Mouse (Mus musculus) MEL (cell line): Measurements from ENCODE around the gene Adam19. TPM values are rescaled to one million over a fixed set of nuclear protein-coding genes. Genes with fewer than 3 reads are reported as not detected.

ENCODE experiments used
- DNase-seq: peaks from one replicate; pipeline ENCODE4 v3.0.0; 2011; ENCODE audit warnings: low read depth, low spot score
- H3K27ac ChIP-seq: 2 replicates; pipeline ENCODE4 v1.5.1; 2012; ENCODE audit warnings: low read depth, mild to moderate bottlenecking, control low read depth, low read length, moderate library complexity; ENCODE audit not compliant: control insufficient read depth
- H3K27me3 ChIP-seq, 2 experiments: fragments of 150-350 bp in 1 of 2; sonication (generic) in 1 of 2; 2 replicates each; pipeline ENCODE4 v1.6.1; 2012; ENCODE audit warnings: low read length in 2 of 2, mild to moderate bottlenecking in 2 of 2, improper control_type of control experiment in 1 of 2, moderate library complexity in 1 of 2; ENCODE audit not compliant: insufficient read depth in 2 of 2, control insufficient read depth in 1 of 2
- H3K36me3 ChIP-seq, 2 experiments: 2 replicates each; pipeline ENCODE4 v1.6.1; 2012 to 2014; ENCODE audit warnings: low read length in 2 of 2, improper control_type of control experiment in 1 of 2, inconsistent platforms in 1 of 2, mild to moderate bottlenecking in 1 of 2; ENCODE audit not compliant: insufficient read depth in 2 of 2, control insufficient read depth in 1 of 2
- H3K4me1 ChIP-seq, 2 experiments: fragments of 150-350 bp in 1 of 2; sonication (generic) in 1 of 2; 2 replicates each; pipeline ENCODE4 v1.6.1; 2012; ENCODE audit warnings: low read length in 2 of 2, improper control_type of control experiment in 1 of 2, mild to moderate bottlenecking in 1 of 2; ENCODE audit not compliant: insufficient read depth in 2 of 2, control insufficient read depth in 1 of 2
- H3K4me3 ChIP-seq, 2 experiments: fragments of 150-350 bp in 1 of 2; sonication (generic) in 1 of 2; 2 replicates each; pipeline ENCODE4 v1.5.1; 2012; ENCODE audit warnings: low read depth in 2 of 2, low read length in 2 of 2, mild to moderate bottlenecking in 2 of 2, moderate library complexity in 2 of 2, control low read depth in 1 of 2, improper control_type of control experiment in 1 of 2; ENCODE audit not compliant: control insufficient read depth in 1 of 2, insufficient read depth in 1 of 2
- H3K79me2 ChIP-seq: 2 replicates; pipeline ENCODE4 v1.6.1; 2012; ENCODE audit warnings: mild to moderate bottlenecking, low read length, moderate library complexity; ENCODE audit not compliant: control insufficient read depth, poor library complexity, insufficient read depth
- H3K9ac ChIP-seq: 2 replicates; pipeline ENCODE4 v1.6.1; 2012; ENCODE audit warnings: low read depth, mild to moderate bottlenecking, control low read depth, low read length, moderate library complexity; ENCODE audit not compliant: control insufficient read depth, poor library complexity, severe bottlenecking
- H3K9me3 ChIP-seq: fragments of 150-350 bp; sonication (generic); replicated peaks from 2 replicates; pipeline ENCODE4 v1.6.1; 2012; ENCODE audit warnings: mild to moderate bottlenecking, low read length, improper control_type of control experiment, moderate library complexity; ENCODE audit not compliant: insufficient read depth
- CTCF ChIP-seq, 3 experiments: IDR thresholded peaks in 2 of 3; conservative IDR thresholded peaks in 1 of 3; 2 replicates each; pipeline ENCODE4 v1.5.1; 2011 to 2012; ENCODE audit warnings: low read length in 3 of 3, low read depth in 2 of 3, mild to moderate bottlenecking in 2 of 3, improper control_type of control experiment in 1 of 3, inconsistent platforms in 1 of 3, mixed read lengths in 1 of 3, moderate library complexity in 1 of 3; ENCODE audit not compliant: control insufficient read depth in 1 of 3, insufficient read depth in 1 of 3, poor library complexity in 1 of 3, severe bottlenecking in 1 of 3
- EP300 ChIP-seq, 2 experiments: IDR thresholded peaks; 2 replicates each; pipeline ENCODE4 v1.6.1; 2011; ENCODE audit warnings: improper control_type of control experiment in 2 of 2, low read length in 2 of 2, low read depth in 1 of 2, mild to moderate bottlenecking in 1 of 2
- MYB ChIP-seq: IDR thresholded peaks from 2 replicates; pipeline ENCODE4 v1.6.1; 2011; ENCODE audit warnings: mild to moderate bottlenecking, low read depth, low read length, improper control_type of control experiment
- MYC ChIP-seq: IDR thresholded peaks from 2 replicates; pipeline ENCODE4 v1.6.1; 2011; ENCODE audit warnings: low read depth, mild to moderate bottlenecking, low read length, improper control_type of control experiment, moderate library complexity
- SIN3A ChIP-seq: IDR thresholded peaks from 2 replicates; pipeline ENCODE4 v1.6.1; 2012; ENCODE audit warnings: low read length, improper control_type of control experiment, inconsistent platforms
- SMC3 ChIP-seq: IDR thresholded peaks from 2 replicates; pipeline ENCODE4 v1.6.1; 2011; ENCODE audit warnings: low read depth, low read length, improper control_type of control experiment
- TAL1 ChIP-seq: IDR thresholded peaks from 2 replicates; pipeline ENCODE4 v1.6.1; 2012; ENCODE audit warnings: mild to moderate bottlenecking, inconsistent platforms, low read length, moderate library complexity, mixed read lengths
- USF1 ChIP-seq: IDR thresholded peaks from 2 replicates; pipeline ENCODE4 v1.6.1; 2014; ENCODE audit warnings: low read depth, mild to moderate bottlenecking, inconsistent platforms, low read length, improper control_type of control experiment, moderate library complexity
- ZC3H11A ChIP-seq: IDR thresholded peaks from 2 replicates; pipeline ENCODE4 v1.6.1; 2012; ENCODE audit warnings: low read depth, mild to moderate bottlenecking, inconsistent platforms, low read length, improper control_type of control experiment
- polyA plus RNA-seq, 2 experiments: library from polyadenylated mRNA; stranded (reverse) in 1 of 2; unstranded in 1 of 2; fragments of >175 nt in 1 of 2; fragments of >200 nt in 1 of 2; gene quantifications; 2 replicates each; pipeline versions ENCODE4 v1.2.1 to v1.2.4; 2012; ENCODE audit warnings: low replicate concordance in 2 of 2, low read depth in 1 of 2; ENCODE audit not compliant: insufficient read length in 2 of 2, insufficient read depth in 1 of 2, missing spikeins in 1 of 2
- total RNA-seq: library from RNA; depleted of rRNA; stranded (reverse); fragments of 300-350 nt; gene quantifications from 2 replicates; pipeline ENCODE4 v1.2.3, GENCODE M21; 2012

Adam19 gene
- total and polyA plus RNA-seq, 3 experiments: 0.12 to 0.19 TPM; not detected in 1

GRCm38 (mm10) chr11:46061776-46062445, 6.1 kb downstream of the Adam19 start:
- no peaks in the 10 kb centered on the region; a peak in 1 of 4 replicates for H3K27me3 ChIP-seq
- TF ChIP-seq SIN3A: no peak
- 0 out of 4 replicates have a peak, but pooled peaks of 1 of the 2 experiments have one; percentile 5 for TF ChIP-seq EP300 (IDR thresholded peaks at IDR 0.05; ENCODE audit: low read depth in 1 of 2, low read length in 2 of 2)
- TF ChIP-seq MYB: no peak
- peaks cover 9 to 15% of the 10 kb centered on the region in 2 experiments for H3K4me1 ChIP-seq
- H3K9me3 ChIP-seq: no peaks in the 10 kb centered on the region
- no peak overlapping the region for H3K27ac ChIP-seq
- no peak for DNase-seq
- H3K4me3 ChIP-seq: no peak overlapping the region
- H3K9ac ChIP-seq: no peak overlapping the region
- H3K36me3 ChIP-seq: peaks cover 0 to 16% of the 10 kb centered on the region in 2 experiments; a peak in 2 of 4 replicates
- H3K79me2 ChIP-seq: no peaks in the 10 kb centered on the region

GRCm38 (mm10) chr11:46062569-46062968, 6.8 kb downstream of the Adam19 start:
- Histone ChIP-seq H3K36me3 (peaks cover 0 to 16% of the 10 kb centered on the region in 2 experiments; a peak in 2 of 4 replicates), H3K27me3 (no peaks in the 10 kb centered on the region; a peak in 1 of 4 replicates), H3K4me1 (peaks cover 9 to 15% of the 10 kb centered on the region in 2 experiments), H3K79me2 (no peaks in the 10 kb centered on the region), H3K4me3 (no peak overlapping the region), H3K9me3 (no peaks in the 10 kb centered on the region)
- no peak for DNase-seq
- TF ChIP-seq TAL1 (no peak), ZC3H11A (no peak)
- TF ChIP-seq, all 39 proteins: peak for 0
- no peak overlapping the region for H3K9ac ChIP-seq
- no peak overlapping the region for H3K27ac ChIP-seq

GRCm38 (mm10) chr11:46062993-46063731, 7.4 kb downstream of the Adam19 start:
- Histone ChIP-seq H3K27ac (no peak overlapping the region), H3K79me2 (no peaks in the 10 kb centered on the region), H3K9ac (no peak overlapping the region), H3K4me3 (no peak overlapping the region), H3K9me3 (no peaks in the 10 kb centered on the region)
- TF ChIP-seq USF1 (peak; percentile 23; the same call in 1 of the 2 replicates), SMC3 (0 out of 2 replicates have a peak, but pooled peaks have one; percentile 0), MYC (no peak), CTCF (IDR thresholded peaks at IDR 0.05 in 2 of 3, conservative IDR thresholded peaks at IDR 0.05 in 1 of 3; ENCODE audit: control insufficient read depth in 1 of 3, insufficient read depth in 1 of 3, low read depth in 2 of 3, low read length in 3 of 3, poor library complexity in 1 of 3, severe bottlenecking in 1 of 3) (peak in 2 of 3 experiments; percentile 17 to 26; a peak in 2 of 6 replicates)
- TF ChIP-seq, all 39 proteins: peak for 3
- Histone ChIP-seq H3K36me3 (peaks cover 0 to 16% of the 10 kb centered on the region in 2 experiments; a peak in 2 of 4 replicates), H3K27me3 (no peaks in the 10 kb centered on the region; a peak in 1 of 4 replicates), H3K4me1 (peaks cover 9 to 15% of the 10 kb centered on the region in 2 experiments)
- no peak for DNase-seq
